Comparison of ENCODE assay signal across 17 mouse cellular contexts in the genomic region with DNA sequence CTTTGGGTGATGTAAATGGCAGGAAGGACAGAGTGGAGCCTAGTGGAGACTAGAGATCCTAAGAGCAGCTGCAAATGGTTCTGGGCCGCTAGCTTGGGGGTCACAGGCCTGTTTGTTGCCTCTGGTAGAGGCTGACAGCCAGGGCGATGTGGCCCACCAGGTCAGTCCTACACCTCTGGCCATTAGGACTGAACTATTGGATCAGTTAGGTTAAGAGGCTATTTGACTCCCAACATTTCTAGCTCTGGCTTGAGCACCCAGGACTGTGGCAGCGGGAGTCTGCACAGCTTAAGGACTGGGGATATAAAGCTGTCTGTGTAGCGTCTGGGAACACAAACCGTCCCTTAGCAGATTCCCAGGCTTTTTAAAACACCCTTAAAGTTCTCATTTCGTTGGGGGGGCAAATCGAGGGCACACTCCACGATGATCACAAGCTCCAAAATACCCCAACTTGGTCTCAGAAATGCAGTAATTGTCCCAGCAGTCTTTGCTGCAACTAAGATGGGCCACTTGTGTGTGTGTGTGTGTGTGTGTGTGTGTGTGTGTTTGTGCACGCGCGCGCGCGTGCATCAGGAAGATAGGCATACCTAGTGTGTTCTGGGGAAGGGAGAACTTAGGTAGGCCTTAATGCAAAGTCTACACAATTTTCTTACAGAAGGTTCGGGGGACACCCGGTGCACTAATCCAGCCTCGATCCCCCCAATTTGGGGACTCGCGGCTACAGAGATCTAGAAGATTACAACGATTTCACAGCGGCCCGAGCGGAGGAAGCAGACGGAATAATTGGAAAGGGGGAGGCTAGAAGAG. TPM values are rescaled to one million over a fixed set of nuclear protein-coding genes. Genes with fewer than 3 reads are reported as not detected.
DNase-seq lines count a peak whose midpoint lies in the region; ATAC-seq and TF ChIP-seq lines count a peak whose summit lies in the region.
"Had no signal": no experiment of that assay in that cellular context is flagged by ENCODE, and none has a peak within 500 bp of the region (broad histone marks: within the 10 kb centered on the region; RNA-seq: fewer than 3 reads in every experiment).

No protein-coding gene starts in this region.

- intact Hi-C loops in gastrocnemius, adult 2 months (cut with DNase I) = no loop called here

- H3K36me3 ChIP-seq in forebrain, postnatal 0 days (ENCODE audit: insufficient read depth) = no peaks in the 10 kb centered on the region
- H3K36me3 ChIP-seq in limb, embryonic 13.5 days = no peaks in the 10 kb centered on the region
- no peaks in the 10 kb centered on the region; the same call in 1 of the 2 replicates for H3K36me3 ChIP-seq in neural tube, embryonic 12.5 days
- no peaks in the 10 kb centered on the region for H3K36me3 ChIP-seq in liver, embryonic 12.5 days
- H3K36me3 ChIP-seq: liver, embryonic 13.5 days; stomach, embryonic 15.5 days had no signal

- WGBS in forebrain, postnatal 0 days = 3% methylated on average over 24 of the region's 24 CpGs
- WGBS in limb, embryonic 13.5 days = under 1% methylated on average over 24 of the region's 24 CpGs
- WGBS in neural tube, embryonic 12.5 days = under 1% methylated on average over 24 of the region's 24 CpGs
- WGBS in liver, embryonic 12.5 days (ENCODE audit: insufficient replicate concordance) = 2% methylated on average over 24 of the region's 24 CpGs

- H3K27me3 ChIP-seq in forebrain, postnatal 0 days (ENCODE audit: insufficient read depth, low read length) = peaks cover 88% of the 10 kb centered on the region
- H3K27me3 ChIP-seq in limb, embryonic 13.5 days = peaks cover 100% of the 10 kb centered on the region
- H3K27me3 ChIP-seq in neural tube, embryonic 12.5 days (replicated peaks) = peaks cover 85% of the 10 kb centered on the region
- H3K27me3 ChIP-seq in liver, embryonic 12.5 days (replicated peaks) = peaks cover 100% of the 10 kb centered on the region

- peak overlapping the region; percentile 79 for H3K27ac ChIP-seq in gastrocnemius, adult 2 months
- no peak overlapping the region for H3K27ac ChIP-seq in forebrain, postnatal 0 days (ENCODE audit: low read depth, low read length)
- no peak overlapping the region for H3K27ac ChIP-seq in limb, embryonic 13.5 days
- H3K27ac ChIP-seq in neural tube, embryonic 12.5 days = no peak overlapping the region
- no peak overlapping the region for H3K27ac ChIP-seq in liver, embryonic 12.5 days
- H3K27ac ChIP-seq: heart, adult 2 months; liver, embryonic 13.5 days; macrophage; stomach, embryonic 15.5 days had no signal

- H3K4me1 ChIP-seq in forebrain, postnatal 0 days (ENCODE audit: insufficient read depth) = no peaks in the 10 kb centered on the region
- H3K4me1 ChIP-seq in limb, embryonic 13.5 days = peaks cover 19% of the 10 kb centered on the region
- peaks cover 80% of the 10 kb centered on the region for H3K4me1 ChIP-seq in neural tube, embryonic 12.5 days
- no peaks in the 10 kb centered on the region for H3K4me1 ChIP-seq in liver, embryonic 12.5 days
- H3K4me1 ChIP-seq: liver, embryonic 13.5 days had no signal

- H3K4me2 ChIP-seq in forebrain, postnatal 0 days (ENCODE audit: low read depth) = no peak overlapping the region
- 0 out of 2 replicates have a peak overlapping the region, but pooled peaks have one; percentile 1 for H3K4me2 ChIP-seq in limb, embryonic 13.5 days (replicated peaks)
- peak overlapping the region; percentile 67 for H3K4me2 ChIP-seq in neural tube, embryonic 12.5 days (replicated peaks)
- no peak overlapping the region for H3K4me2 ChIP-seq in liver, embryonic 12.5 days
- H3K4me2 ChIP-seq: liver, embryonic 13.5 days; stomach, embryonic 15.5 days had no signal

- no peak for TF ChIP-seq CTCF in gastrocnemius, adult 2 months (IDR thresholded peaks at IDR 0.05)
- no peak for TF ChIP-seq CTCF in forebrain, postnatal 0 days (IDR thresholded peaks at IDR 0.05; ENCODE audit: low read depth)

- H3K9me3 ChIP-seq in forebrain, postnatal 0 days (ENCODE audit: low read length) = no peaks in the 10 kb centered on the region
- H3K9me3 ChIP-seq in limb, embryonic 13.5 days = no peaks in the 10 kb centered on the region
- H3K9me3 ChIP-seq in neural tube, embryonic 12.5 days = no peaks in the 10 kb centered on the region
- no peaks in the 10 kb centered on the region for H3K9me3 ChIP-seq in liver, embryonic 12.5 days (replicated peaks)
- H3K9me3 ChIP-seq: liver, embryonic 13.5 days; stomach, embryonic 15.5 days had no signal

- H3K4me3 ChIP-seq in gastrocnemius, adult 2 months = peak overlapping the region; percentile 77
- no peak overlapping the region for H3K4me3 ChIP-seq in forebrain, postnatal 0 days (ENCODE audit: low read depth, low read length)
- peak overlapping the region; percentile 31 for H3K4me3 ChIP-seq in limb, embryonic 13.5 days
- peak overlapping the region; percentile 54 for H3K4me3 ChIP-seq in neural tube, embryonic 12.5 days
- H3K4me3 ChIP-seq in liver, embryonic 12.5 days = no peak overlapping the region
- H3K4me3 ChIP-seq: heart, adult 2 months; liver, embryonic 13.5 days; stomach, embryonic 15.5 days had no signal

- ATAC-seq in forebrain, postnatal 0 days = no peak
- ATAC-seq in limb, embryonic 13.5 days (ENCODE audit: low FRiP score, low read depth) = no peak
- ATAC-seq in neural tube, embryonic 12.5 days (ENCODE audit: low FRiP score, low read depth) = no peak
- no peak for ATAC-seq in liver, embryonic 12.5 days

- H3K9ac ChIP-seq in forebrain, postnatal 0 days = no peak overlapping the region
- no peak overlapping the region for H3K9ac ChIP-seq in limb, embryonic 13.5 days
- H3K9ac ChIP-seq in neural tube, embryonic 12.5 days = peak overlapping the region; percentile 70
- no peak overlapping the region for H3K9ac ChIP-seq in liver, embryonic 12.5 days
- H3K9ac ChIP-seq: liver, embryonic 13.5 days; stomach, embryonic 15.5 days had no signal

- DNase-seq in gastrocnemius, adult 2 months = no peak
- no peak for DNase-seq in gastrocnemius, adult 18-20 months (ENCODE audit: low spot score)
- peak; percentile 57 for DNase-seq in forebrain, postnatal 0 days
- no peak for DNase-seq in ovary, postnatal 36 days (ENCODE audit: low spot score)
- DNase-seq in layer of hippocampus, adult 9-10 months (ENCODE audit: low spot score) = no peak
- DNase-seq: adrenal gland, adult 2 months; cerebellum, postnatal 25 days; heart, adult 2 months; liver, embryonic 13.5 days; right cerebral cortex, postnatal 4 days had no signal

RNA-seq across cellular contexts. Expression of a gene that starts 2.5 kb away (rescaled TPM):
- total RNA-seq in gastrocnemius, adult 2 months (2021) = 1 to 10 TPM; 1.8 to 1.9 TPM
- 1 to 10 TPM; 1.1 to 1.5 TPM for total RNA-seq in gastrocnemius, adult 18-20 months (2021)
- total RNA-seq in forebrain, postnatal 0 days (2014; rRNA removed) = 0.05 and 0.31 TPM in 2 replicates
- not detected in 2 replicates for polyA plus RNA-seq in forebrain, postnatal 0 days (2015; fragmentation: Nextera tagmentation; extraction: Ambion mirVana)
- polyA plus RNA-seq in limb, embryonic 13.5 days (2015; fragmentation: Nextera tagmentation; extraction: Ambion mirVana) = 0.90 and 0.92 TPM in 2 replicates
- 2.3 and 2.7 TPM in 2 replicates for polyA plus RNA-seq in neural tube, embryonic 12.5 days (2016; fragmentation: Nextera tagmentation; extraction: Ambion mirVana)
- 0.07 TPM in 1 of 2 replicates, not detected in the other for polyA plus RNA-seq in liver, embryonic 12.5 days (2016; fragmentation: Nextera tagmentation; extraction: Ambion mirVana)
- total RNA-seq: adrenal gland, adult 2 months; heart, adult 2 months; heart, postnatal 25 days had no signal
- polyA plus RNA-seq: adrenal gland, adult 2 months; heart, adult 2 months; kidney, embryonic 14.5 days; liver, embryonic 13.5 days; macrophage had no signal

Comparison
In these comparisons a context has a peak if more than half of its experiments do, and no peak if none do; other contexts are left out.
1. H3K4me3 ChIP-seq: peak in gastrocnemius, adult 2 months (single experiment), limb, embryonic 13.5 days (single experiment) and neural tube, embryonic 12.5 days (single experiment); none in forebrain, postnatal 0 days (single experiment) and liver, embryonic 12.5 days (single experiment).
2. H3K4me2 ChIP-seq: peak in limb, embryonic 13.5 days (single experiment) and neural tube, embryonic 12.5 days (single experiment); none in forebrain, postnatal 0 days (single experiment) and liver, embryonic 12.5 days (single experiment).